Comparison of ENCODE assay signal across 14 mouse cellular contexts in the genomic region with DNA sequence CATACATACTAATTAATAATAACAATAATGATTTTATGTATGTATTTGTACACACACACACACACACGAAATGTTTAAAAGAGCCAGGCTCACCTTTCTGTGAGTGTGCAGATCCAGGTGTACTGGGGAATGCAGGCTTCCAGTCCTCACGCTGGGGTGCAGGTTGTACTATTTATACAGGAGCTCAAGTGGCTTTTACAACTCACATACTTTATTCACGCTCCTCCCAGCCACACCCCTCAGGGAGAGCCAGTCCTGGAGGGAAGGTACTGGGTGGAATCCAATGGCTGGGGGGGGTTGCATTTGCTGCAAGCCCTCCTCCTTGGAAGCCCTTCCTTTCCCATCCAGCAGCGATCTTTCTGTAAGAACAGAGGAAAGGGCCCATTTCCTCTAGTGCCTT. TPM values are rescaled to one million over a fixed set of nuclear protein-coding genes. Genes with fewer than 3 reads are reported as not detected.
A peak's percentile ranks its signal among the peaks of the same experiment; 100 is the strongest.
DNase-seq lines count a peak whose midpoint lies in the region; ATAC-seq and TF ChIP-seq lines count a peak whose summit lies in the region.
"Had no signal": no experiment of that assay in that cellular context is flagged by ENCODE, and none has a peak within 500 bp of the region (broad histone marks: within the 10 kb centered on the region; RNA-seq: fewer than 3 reads in every experiment).

A gene (minus strand): TSS at position 160 of the 400 bp plus-strand sequence.

- intact Hi-C loops in left cerebral cortex, postnatal 25 days (cut with DNase I): no loop called here

- no peak for TF ChIP-seq CTCF in midbrain, postnatal 0 days (IDR thresholded peaks at IDR 0.05)

- H3K4me1 ChIP-seq in hindbrain, embryonic 16.5 days (ENCODE audit: control insufficient read depth, insufficient read depth, low read depth, low read length): no peaks in the 10 kb centered on the region
- peaks cover 2% of the 10 kb centered on the region; the same call in 1 of the 2 replicates for H3K4me1 ChIP-seq in hindbrain, embryonic 10.5 days (replicated peaks)
- H3K4me1 ChIP-seq in midbrain, postnatal 0 days (ENCODE audit: insufficient read depth, low read length): no peaks in the 10 kb centered on the region

- no peak within 1 kb of the TSS for H3K4me3 ChIP-seq in hindbrain, embryonic 16.5 days (ENCODE audit: low read length)
- H3K4me3 ChIP-seq in hindbrain, embryonic 10.5 days: no peak within 1 kb of the TSS
- H3K4me3 ChIP-seq in midbrain, postnatal 0 days (ENCODE audit: low read depth, low read length): no peak within 1 kb of the TSS

- no peak for ATAC-seq in hindbrain, embryonic 16.5 days
- no peak for ATAC-seq in megakaryocyte-erythroid progenitor cell, adult 5-6 weeks (replicated peaks; ENCODE audit: low FRiP score, low TSS enrichment, poor library complexity, severe bottlenecking)
- ATAC-seq in midbrain, postnatal 0 days (ENCODE audit: low FRiP score): no peak

- H3K27me3 ChIP-seq in hindbrain, embryonic 16.5 days (replicated peaks; ENCODE audit: control insufficient read depth, insufficient read depth, low read length): no peaks in the 10 kb centered on the region
- no peaks in the 10 kb centered on the region for H3K27me3 ChIP-seq in hindbrain, embryonic 10.5 days (ENCODE audit: insufficient read depth, poor library complexity, severe bottlenecking)
- no peaks in the 10 kb centered on the region for H3K27me3 ChIP-seq in midbrain, postnatal 0 days (ENCODE audit: insufficient read depth, low read length)

- H3K9ac ChIP-seq in hindbrain, embryonic 16.5 days (ENCODE audit: low read depth, low read length): no peak within 1 kb of the TSS
- no peak within 1 kb of the TSS for H3K9ac ChIP-seq in midbrain, postnatal 0 days (replicated peaks; ENCODE audit: low read length, poor library complexity, severe bottlenecking)

- no peak within 1 kb of the TSS for H3K4me2 ChIP-seq in hindbrain, embryonic 16.5 days (ENCODE audit: low read length)
- no peak within 1 kb of the TSS for H3K4me2 ChIP-seq in midbrain, postnatal 0 days (ENCODE audit: low read depth, low read length, poor library complexity, severe bottlenecking)

- no peaks in the 10 kb centered on the region for H3K36me3 ChIP-seq in hindbrain, embryonic 16.5 days (ENCODE audit: control insufficient read depth, insufficient read depth, low read length)
- H3K36me3 ChIP-seq in hindbrain, embryonic 10.5 days: no peaks in the 10 kb centered on the region
- H3K36me3 ChIP-seq in midbrain, postnatal 0 days (ENCODE audit: insufficient read depth, low read length): no peaks in the 10 kb centered on the region

- no peak for DNase-seq in hindbrain, embryonic 10.5 days (ENCODE audit: low spot score)
- DNase-seq in ES-CJ7 (ENCODE audit: low read depth, low spot score): peak; percentile 63
- no peak for DNase-seq in large intestine, adult 2 months (ENCODE audit: low read depth, low spot score)
- DNase-seq in lung, postnatal 36 days: peak; percentile 88
- DNase-seq in left cerebral cortex, postnatal 25 days (ENCODE audit: low spot score in 2 of 2): no peak
- DNase-seq in midbrain, postnatal 0 days (ENCODE audit: low spot score): no peak
- DNase-seq: adrenal gland, adult 8-10 months; heart, postnatal 36 days; right cerebral cortex, postnatal 25 days had no signal

- no peak within 1 kb of the TSS for H3K27ac ChIP-seq in hindbrain, embryonic 16.5 days (ENCODE audit: low read depth, low read length)
- H3K27ac ChIP-seq in hindbrain, embryonic 10.5 days: no peak within 1 kb of the TSS
- H3K27ac ChIP-seq in midbrain, postnatal 0 days (ENCODE audit: low read depth, low read length): no peak within 1 kb of the TSS

- H3K9me3 ChIP-seq in hindbrain, embryonic 16.5 days (ENCODE audit: control insufficient read depth, low read length): no peaks in the 10 kb centered on the region
- H3K9me3 ChIP-seq in hindbrain, embryonic 10.5 days: no peaks in the 10 kb centered on the region
- H3K9me3 ChIP-seq in midbrain, postnatal 0 days (ENCODE audit: low read length): no peaks in the 10 kb centered on the region

- WGBS in hindbrain, embryonic 16.5 days: 58% methylated on average over 4 of the region's 4 CpGs
- 51% methylated on average over 4 of the region's 4 CpGs for WGBS in hindbrain, embryonic 10.5 days
- 20% methylated on average over 4 of the region's 4 CpGs for WGBS in large intestine, adult 2 months
- 63% methylated on average over 4 of the region's 4 CpGs for WGBS in midbrain, postnatal 0 days

RNA-seq across cellular contexts. Expression of the gene that starts here (rescaled TPM):
- polyA plus RNA-seq in hindbrain, embryonic 16.5 days (2015; fragmentation: Nextera tagmentation; extraction: Ambion mirVana): 13.1 and 13.8 TPM in 2 replicates
- polyA plus RNA-seq in hindbrain, embryonic 10.5 days (2016; fragmentation: Nextera tagmentation; extraction: Ambion mirVana): 4.3 and 4.7 TPM in 2 replicates
- 49.3 and 75.7 TPM in 2 replicates for polyA plus RNA-seq in large intestine, adult 2 months (2012; rRNA removed)
- total RNA-seq in megakaryocyte-erythroid progenitor cell, adult 5-6 weeks (2014; fragmentation: Nextera tagmentation): not detected in 2 replicates
- not detected in 2 replicates for total RNA-seq in megakaryocyte-erythroid progenitor cell, adult 5-6 weeks (2017)
- total RNA-seq in left cerebral cortex, postnatal 25 days (2021): 1 to 10 TPM; 2.8 to 6.9 TPM
- 9.1 and 10.1 TPM in 2 replicates for total RNA-seq in midbrain, postnatal 0 days (2014; rRNA removed)
- polyA plus RNA-seq in midbrain, postnatal 0 days (2015; fragmentation: Nextera tagmentation; extraction: Ambion mirVana): 14.3 and 16.3 TPM in 2 replicates
- total RNA-seq: adrenal gland, adult 8-10 months; common myeloid progenitor, adult 5-6 weeks; heart, postnatal 36 days; monocyte, adult 5-6 weeks; neutrophil, adult 5-6 weeks had no signal

Comparison
In these comparisons a context has a peak if more than half of its experiments do, and no peak if none do; other contexts are left out.
1. DNase-seq: peak in ES-CJ7 (single experiment) and lung, postnatal 36 days (single experiment); none in hindbrain, embryonic 10.5 days (single experiment), large intestine, adult 2 months (single experiment), left cerebral cortex, postnatal 25 days (0 of 2) and midbrain, postnatal 0 days (single experiment).